Mouse (Mus musculus) neural tube, embryonic 12.5 days (tissue): Measurements from ENCODE around the gene Unkl. TPM values are rescaled to one million over a fixed set of nuclear protein-coding genes. Genes with fewer than 3 reads are reported as not detected.

ENCODE experiments used
- ATAC-seq: fragments of 200-750 bp; cut with Nextera tagmentation; 2 replicates; pipeline ENCODE4 v1.8.0; 2017; ENCODE audit warnings: low read depth, mild to moderate bottlenecking, moderate TSS enrichment, moderate library complexity; ENCODE audit not compliant: low FRiP score
- H3K27ac ChIP-seq: fragments of 300-500 bp; sonication (generic); 2 replicates; pipeline ENCODE4 v1.5.1; 2016
- H3K27me3 ChIP-seq: fragments of 300-500 bp; sonication (generic); replicated peaks from 2 replicates; pipeline ENCODE4 v1.6.1; 2016; ENCODE audit warnings: mild to moderate bottlenecking
- H3K36me3 ChIP-seq: fragments of 300-500 bp; sonication (generic); 2 replicates; pipeline ENCODE4 v1.6.1; 2016; ENCODE audit warnings: mild to moderate bottlenecking
- H3K4me1 ChIP-seq: fragments of 300-500 bp; sonication (generic); 2 replicates; pipeline ENCODE4 v1.6.1; 2016
- H3K4me2 ChIP-seq: fragments of 300-500 bp; sonication (generic); replicated peaks from 2 replicates; pipeline ENCODE4 v1.6.1; 2016; ENCODE audit warnings: mild to moderate bottlenecking
- H3K4me3 ChIP-seq: fragments of 300-500 bp; sonication (generic); 2 replicates; pipeline ENCODE4 v1.5.1; 2016
- H3K9ac ChIP-seq: fragments of 300-500 bp; sonication (generic); 2 replicates; pipeline ENCODE4 v1.6.1; 2016; ENCODE audit warnings: mild to moderate bottlenecking
- H3K9me3 ChIP-seq: fragments of 300-500 bp; sonication (generic); 2 replicates; pipeline ENCODE4 v1.6.1; 2016; ENCODE audit warnings: mild to moderate bottlenecking
- WGBS: fragments of 180-500 bp; shearing (Covaris S2); methylation state at CpG from one replicate; pipeline ENCODE4 v1.1.7; 2016; 5-methylcytosine and 5-hydroxymethylcytosine counted together
- polyA plus RNA-seq: library from polyadenylated mRNA; unstranded; fragments of >200 nt; fragmentation: Nextera tagmentation; extraction: Ambion mirVana; gene quantifications from 2 replicates; pipeline ENCODE4 v1.2.1, GENCODE M21; 2016

Unkl gene
- polyA plus RNA-seq, 1 experiment from 2014 or later = 9.4 TPM

DNA sequence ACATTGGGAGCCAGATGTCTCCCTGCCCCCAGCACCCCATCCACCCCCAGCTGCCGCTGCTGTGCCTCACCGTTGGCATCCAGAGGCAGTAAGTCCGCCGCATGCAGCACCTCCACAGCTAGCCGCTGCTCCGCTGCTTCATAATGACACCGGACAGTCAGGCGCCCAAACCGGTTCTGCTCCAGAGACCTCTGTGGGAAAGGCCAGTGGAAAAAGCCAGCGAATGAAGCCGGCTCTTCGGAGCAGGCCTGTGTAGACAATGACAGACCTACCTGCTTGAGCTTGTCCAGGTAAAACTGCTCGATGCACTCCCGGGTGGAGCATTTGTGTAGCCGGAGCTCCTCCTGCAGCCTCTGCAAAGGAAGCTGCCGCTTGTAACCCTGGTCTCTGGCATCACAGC, 56.0 kb downstream of the Unkl start:
- Histone ChIP-seq H3K4me1 (peaks cover 16% of the 10 kb centered on the region), H3K4me2 (no peak overlapping the region), H3K27ac (no peak overlapping the region), H3K36me3 (peaks cover 36% of the 10 kb centered on the region), H3K9me3 (no peaks in the 10 kb centered on the region), H3K9ac (no peak overlapping the region), H3K27me3 (no peaks in the 10 kb centered on the region; the same call in 1 of the 2 replicates), H3K4me3 (no peak overlapping the region)
- WGBS = 85% methylated on average over 16 of the region's 16 CpGs
- no peak for ATAC-seq

DNA sequence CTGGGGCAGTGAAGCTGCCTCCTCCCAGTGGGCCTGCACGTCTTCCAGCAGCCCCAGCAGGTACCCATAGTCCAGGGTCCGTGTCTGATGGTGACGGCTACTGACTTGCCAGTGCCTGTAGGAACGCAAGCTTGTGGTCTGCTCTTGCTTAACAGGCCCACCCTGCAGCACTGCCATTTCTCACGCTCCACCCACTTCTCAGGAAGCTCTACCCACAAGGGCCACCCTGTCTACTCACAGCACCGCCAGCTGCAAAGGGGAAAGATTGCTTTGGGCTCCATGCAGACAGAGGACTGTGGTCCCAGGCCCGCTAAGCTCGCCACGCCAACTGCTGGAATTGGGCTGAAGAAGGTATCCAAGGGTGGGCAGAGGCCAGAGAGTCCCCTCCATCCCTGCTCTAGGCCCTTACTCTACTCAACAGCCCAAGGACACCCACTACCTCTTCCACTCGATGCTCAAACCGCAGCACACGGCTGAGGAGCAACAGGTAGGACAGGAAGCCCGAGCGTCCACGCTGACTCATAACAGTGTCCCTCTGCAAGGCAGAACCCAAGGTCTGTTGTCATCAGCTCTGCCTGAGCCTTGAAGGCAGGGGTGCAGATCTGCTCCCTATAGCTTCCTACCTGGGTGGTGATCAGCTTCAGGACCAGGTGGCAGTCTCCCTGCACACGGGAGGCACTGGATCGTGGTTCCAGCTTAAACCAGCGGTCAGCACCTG, 60.0 kb downstream of the Unkl start:
- Histone ChIP-seq H3K4me2 (no peak overlapping the region), H3K9ac (no peak overlapping the region), H3K4me3 (no peak overlapping the region), H3K27ac (no peak overlapping the region), H3K9me3 (no peaks in the 10 kb centered on the region), H3K4me1 (0 out of 2 replicates have a peak, but pooled peaks cover 11% of the 10 kb centered on the region), H3K36me3 (peaks cover 26% of the 10 kb centered on the region), H3K27me3 (no peaks in the 10 kb centered on the region; the same call in 1 of the 2 replicates)
- ATAC-seq = no peak
- WGBS = 85% methylated on average over 18 of the region's 18 CpGs

DNA sequence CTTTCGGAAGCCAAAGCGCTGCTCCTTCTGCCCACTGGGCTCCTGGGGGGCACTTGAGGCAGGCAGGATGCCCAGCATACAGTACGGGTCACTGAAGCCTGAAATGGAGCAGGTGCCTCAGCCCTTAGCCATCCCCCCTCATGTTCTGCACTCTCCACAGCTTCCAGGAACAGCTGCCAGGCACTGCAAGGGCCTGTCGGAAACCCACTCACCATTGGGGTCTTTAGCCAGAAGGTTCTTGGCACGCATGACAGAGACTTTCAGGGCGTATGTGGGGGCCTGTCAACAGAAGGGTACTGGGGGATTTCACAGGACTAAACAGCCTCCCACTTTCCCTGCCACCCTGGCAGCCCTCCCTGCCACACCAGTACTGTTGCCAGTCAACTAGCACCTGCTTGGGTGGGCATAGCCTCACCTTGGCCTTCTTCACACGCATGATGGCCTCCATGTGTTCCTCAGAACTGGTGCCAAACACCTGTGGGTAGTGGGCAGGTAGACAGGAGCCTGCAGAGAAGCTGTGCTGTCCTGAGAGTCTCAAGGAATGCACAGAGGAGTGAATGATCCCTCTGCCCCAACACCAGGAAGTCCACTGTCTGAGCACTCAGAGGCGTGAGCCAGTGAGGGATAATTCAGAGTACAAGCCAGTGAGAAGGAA, 62.1 kb downstream of the Unkl start:
- no peak overlapping the region for H3K9ac ChIP-seq
- WGBS = 81% methylated on average over 8 of the region's 8 CpGs
- peaks cover 24% of the 10 kb centered on the region for H3K4me1 ChIP-seq
- no peak overlapping the region for H3K4me3 ChIP-seq
- H3K36me3 ChIP-seq = peaks cover 5% of the 10 kb centered on the region
- no peak for ATAC-seq
- no peak overlapping the region for H3K4me2 ChIP-seq
- H3K9me3 ChIP-seq = no peaks in the 10 kb centered on the region
- peaks cover 15% of the 10 kb centered on the region for H3K27me3 ChIP-seq
- H3K27ac ChIP-seq = no peak overlapping the region

DNA sequence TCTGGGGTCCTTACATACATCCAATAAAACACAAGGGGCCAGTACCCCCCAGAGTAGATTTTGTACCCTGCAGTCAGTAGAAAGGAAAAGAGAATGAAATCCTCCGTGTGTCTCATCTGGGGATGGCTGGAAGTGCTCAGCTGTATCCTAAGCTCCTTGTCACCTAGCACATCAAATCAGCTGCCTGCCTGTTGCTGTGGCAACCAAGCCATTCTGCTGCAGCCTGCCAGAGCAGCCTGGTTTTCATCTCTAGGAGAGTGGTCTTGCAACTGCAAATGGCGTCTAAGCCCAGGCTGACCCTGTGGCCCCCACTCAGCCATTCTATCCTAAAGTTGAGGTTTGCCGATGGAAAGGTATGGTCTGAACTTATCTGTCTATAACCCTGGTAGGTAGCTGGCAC, 64.4 kb downstream of the Unkl start:
- peaks cover 30% of the 10 kb centered on the region for H3K27me3 ChIP-seq
- no peak overlapping the region for H3K9ac ChIP-seq
- no peaks in the 10 kb centered on the region for H3K9me3 ChIP-seq
- H3K27ac ChIP-seq = no peak overlapping the region
- no peak overlapping the region for H3K4me3 ChIP-seq
- no peaks in the 10 kb centered on the region for H3K36me3 ChIP-seq
- ATAC-seq = no peak
- 29% methylated on average over 3 of the region's 3 CpGs for WGBS
- H3K4me2 ChIP-seq = no peak overlapping the region
- H3K4me1 ChIP-seq = peaks cover 36% of the 10 kb centered on the region

DNA sequence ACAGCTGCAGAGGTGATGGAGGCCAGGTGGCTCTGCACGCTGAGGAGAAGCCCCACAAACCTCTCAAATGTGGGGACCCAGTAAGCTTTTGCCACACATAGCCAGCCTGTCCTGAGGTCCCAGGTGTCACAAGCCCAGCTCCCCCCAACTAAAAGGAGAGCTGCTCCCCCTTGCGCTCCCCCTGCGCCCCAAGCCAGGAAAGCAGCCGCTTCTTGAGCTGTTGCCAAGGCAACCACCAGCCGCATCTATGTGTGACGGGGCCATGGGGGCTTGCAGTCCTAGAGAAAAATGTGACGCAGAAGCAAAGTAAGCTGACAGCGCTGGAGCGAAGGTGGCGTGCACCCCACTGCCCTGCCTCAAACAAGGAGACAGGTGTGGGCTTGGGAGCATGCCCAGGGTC, 65.6 kb downstream of the Unkl start:
- no peak; the same call in 1 of the 2 replicates for ATAC-seq
- Histone ChIP-seq H3K9me3 (no peaks in the 10 kb centered on the region), H3K4me1 (peaks cover 42% of the 10 kb centered on the region), H3K27ac (no peak overlapping the region), H3K27me3 (peaks cover 30% of the 10 kb centered on the region), H3K4me3 (no peak overlapping the region), H3K9ac (no peak overlapping the region), H3K4me2 (peak overlapping the region; percentile 41), H3K36me3 (peaks cover 2% of the 10 kb centered on the region; the same call in 1 of the 2 replicates)
- 20% methylated on average over 10 of the region's 10 CpGs for WGBS

DNA sequence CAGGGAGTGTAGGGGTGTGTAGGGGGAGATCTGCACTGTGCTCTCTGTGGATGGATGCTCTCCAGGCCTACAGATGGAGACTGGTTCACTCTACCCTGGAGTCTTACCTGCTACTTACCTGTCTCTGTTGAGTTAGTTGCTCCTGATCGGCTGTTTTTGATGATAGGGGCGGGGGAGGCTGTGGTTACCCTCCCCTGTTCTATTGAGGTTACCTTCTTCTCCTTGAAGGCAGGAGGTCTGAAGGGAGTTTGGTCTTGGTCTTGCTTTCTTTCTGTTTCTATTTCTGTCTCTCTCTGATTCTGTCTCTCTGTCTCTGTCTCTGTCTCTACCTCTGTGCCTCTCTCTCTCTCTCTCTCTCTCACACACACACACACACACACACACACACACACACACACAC, 66.9 kb downstream of the Unkl start:
- Histone ChIP-seq H3K4me2 (no peak overlapping the region), H3K9me3 (no peaks in the 10 kb centered on the region), H3K4me3 (no peak overlapping the region), H3K36me3 (peaks cover 14% of the 10 kb centered on the region), H3K27ac (no peak overlapping the region), H3K27me3 (peaks cover 30% of the 10 kb centered on the region), H3K4me1 (peaks cover 42% of the 10 kb centered on the region), H3K9ac (no peak overlapping the region)
- WGBS = 60% methylated on average over 2 of the region's 2 CpGs
- ATAC-seq = no peak

DNA sequence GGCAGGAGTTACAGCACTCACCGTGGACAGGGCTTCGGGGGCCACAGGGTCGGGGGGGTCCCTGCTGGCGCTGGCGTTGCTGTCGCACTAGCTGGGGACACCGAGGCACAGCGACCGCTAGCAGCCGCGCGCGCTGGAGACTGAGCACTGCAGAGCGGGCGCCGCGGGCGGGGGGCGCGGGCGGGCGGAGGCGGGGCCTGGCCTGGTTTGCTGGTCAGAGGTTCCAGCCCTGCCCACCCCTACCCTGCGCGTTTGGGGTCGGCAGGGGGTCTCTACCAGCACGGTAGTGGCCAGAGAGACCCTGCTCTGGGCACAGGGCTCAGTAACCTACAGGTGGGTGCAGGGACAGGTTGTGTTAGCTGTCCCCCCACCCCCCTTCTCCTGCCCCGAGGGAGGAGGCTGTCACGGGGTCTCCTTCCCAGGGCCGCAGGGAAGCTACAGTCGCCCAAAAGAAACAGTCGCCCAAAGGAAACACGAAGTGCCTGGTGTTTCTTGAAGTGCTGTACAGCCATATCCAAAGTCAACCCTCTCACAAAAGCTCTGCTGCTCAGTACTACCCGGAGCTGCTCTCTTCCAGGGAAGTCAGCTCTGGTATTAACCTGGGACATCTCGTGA, 68.0 kb downstream of the Unkl start, which contains the start of gene Baiap3:
Gene Baiap3, minus strand, starts transcription at position 225 of the 615 bp plus-strand sequence.
- Histone ChIP-seq H3K4me3 (peak within 1 kb of the TSS; percentile 21), H3K27ac (no peak within 1 kb of the TSS), H3K4me2 (peak within 1 kb of the TSS; percentile 59), H3K9me3 (no peaks in the 10 kb centered on the region), H3K27me3 (peaks cover 30% of the 10 kb centered on the region), H3K9ac (peak within 1 kb of the TSS; percentile 47; the same call in 1 of the 2 replicates), H3K4me1 (peaks cover 42% of the 10 kb centered on the region), H3K36me3 (peaks cover 16% of the 10 kb centered on the region)
- 4% methylated on average over 35 of the region's 35 CpGs for whole genome bisulfite sequencing
- 0 out of 2 replicates have a peak, but pooled peaks have one; percentile 21 for ATAC-seq

DNA sequence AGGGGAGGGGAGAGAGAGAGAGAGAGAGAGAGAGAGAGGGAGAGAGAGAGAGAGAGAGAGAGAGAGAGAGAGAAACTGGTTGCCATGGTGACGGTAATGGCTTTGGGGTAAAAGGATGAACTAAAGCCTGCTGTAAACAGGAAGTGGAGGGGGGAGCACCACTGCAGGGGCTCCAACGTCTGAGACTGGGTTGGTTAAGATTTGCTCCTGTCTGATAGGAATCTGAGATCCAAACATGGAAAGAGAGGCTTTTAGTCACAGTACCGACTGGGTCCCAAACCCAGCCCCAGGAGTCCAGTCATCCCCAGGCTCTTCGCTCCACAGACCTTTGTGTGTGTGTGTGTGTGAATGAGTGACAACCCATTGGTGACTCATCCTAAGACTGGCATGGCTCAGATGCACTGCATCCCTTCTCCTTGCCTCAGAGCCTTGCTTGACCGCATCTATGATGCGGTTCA, 69.6 kb downstream of the Unkl start:
- no peak for ATAC-seq
- WGBS = 58% methylated on average over 6 of the region's 6 CpGs
- Histone ChIP-seq H3K36me3 (peaks cover 22% of the 10 kb centered on the region), H3K9ac (no peak overlapping the region), H3K27me3 (peaks cover 30% of the 10 kb centered on the region), H3K9me3 (no peaks in the 10 kb centered on the region), H3K4me2 (no peak overlapping the region), H3K27ac (no peak overlapping the region), H3K4me3 (no peak overlapping the region), H3K4me1 (peaks cover 34% of the 10 kb centered on the region)

DNA sequence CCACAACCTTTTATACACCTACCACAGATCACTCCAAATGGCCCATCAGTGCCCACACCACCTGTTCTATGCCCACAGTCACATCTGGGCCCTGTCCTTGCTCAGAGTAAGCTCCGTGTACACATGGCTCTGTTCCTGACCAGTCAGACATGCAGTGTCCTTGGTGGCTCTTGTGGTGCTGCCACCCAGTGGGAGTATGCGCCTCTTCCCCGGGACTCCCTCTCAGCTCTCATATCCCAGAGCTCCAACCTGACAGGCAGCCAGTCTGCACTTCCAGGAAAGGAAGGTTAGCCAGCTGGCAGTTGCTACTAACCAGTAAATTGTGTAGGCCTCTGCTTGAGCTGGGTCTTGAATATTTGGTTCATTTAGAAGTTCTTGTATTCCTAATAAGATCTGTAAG, 76.3 kb downstream of the Unkl start:
- H3K4me1 ChIP-seq = 0 out of 2 replicates have a peak, but pooled peaks cover 3% of the 10 kb centered on the region
- no peak overlapping the region for H3K4me3 ChIP-seq
- H3K9ac ChIP-seq = no peak overlapping the region
- H3K4me2 ChIP-seq = no peak overlapping the region
- no peak for ATAC-seq
- H3K36me3 ChIP-seq = peaks cover 79% of the 10 kb centered on the region
- no peaks in the 10 kb centered on the region for H3K27me3 ChIP-seq
- H3K27ac ChIP-seq = no peak overlapping the region
- no peaks in the 10 kb centered on the region for H3K9me3 ChIP-seq
- 81% methylated on average over 3 of the region's 3 CpGs for WGBS

DNA sequence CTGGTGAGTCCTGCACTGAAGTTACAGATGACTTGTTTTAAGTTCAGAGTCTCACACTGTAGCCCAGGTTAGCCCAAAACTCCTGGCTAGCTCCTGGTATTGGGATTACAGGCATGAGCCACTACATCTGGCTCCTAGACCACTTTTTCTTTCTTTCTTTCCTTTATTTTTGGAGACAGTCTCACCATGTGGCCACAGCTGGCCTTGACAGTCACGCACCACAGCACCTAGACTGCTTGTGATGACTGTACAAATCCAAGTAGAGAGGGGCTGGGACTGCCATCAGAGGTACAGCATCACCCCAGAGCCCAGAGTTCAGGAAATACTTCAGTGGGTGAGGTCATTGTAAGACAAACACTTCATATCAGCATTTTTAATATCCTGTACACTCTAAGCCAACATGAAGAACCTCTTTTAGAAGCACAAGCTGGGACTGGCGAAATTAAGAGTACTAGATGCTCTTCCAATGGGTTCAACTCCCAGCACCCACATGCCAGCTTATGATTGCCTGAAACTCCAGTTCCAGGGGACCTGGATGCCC, 82.7 kb downstream of the Unkl start:
- WGBS = 88% methylated on average over 2 of the region's 2 CpGs
- H3K9ac ChIP-seq = peak overlapping the region; percentile 99; the same call in 1 of the 2 replicates
- H3K4me3 ChIP-seq = 0 out of 2 replicates have a peak overlapping the region, but pooled peaks have one; percentile 97
- peaks cover 44% of the 10 kb centered on the region for H3K36me3 ChIP-seq
- ATAC-seq = no peak
- no peak overlapping the region for H3K27ac ChIP-seq
- peaks cover 32% of the 10 kb centered on the region for H3K4me1 ChIP-seq
- peak overlapping the region; percentile 97 for H3K4me2 ChIP-seq
- H3K9me3 ChIP-seq = no peaks in the 10 kb centered on the region
- no peaks in the 10 kb centered on the region for H3K27me3 ChIP-seq

DNA sequence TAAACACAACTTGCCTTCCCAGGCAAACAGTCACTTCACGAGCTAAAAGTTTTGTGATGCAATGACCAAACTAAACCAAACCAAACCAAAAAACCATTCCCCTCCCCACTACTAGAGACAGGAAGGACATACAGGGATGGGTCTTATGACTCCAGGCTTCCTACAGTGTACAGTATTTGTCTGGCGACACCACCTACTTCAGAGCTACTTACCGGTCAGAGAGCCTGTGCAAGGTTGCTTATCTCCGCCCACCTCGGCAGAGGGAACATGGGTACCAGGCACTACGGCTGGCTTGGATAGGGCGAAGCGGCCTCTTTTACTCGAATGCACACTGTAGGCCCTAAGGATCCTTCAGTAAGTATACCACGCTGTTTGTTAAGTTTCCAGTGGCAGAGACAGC, 84.1 kb downstream of the Unkl start:
- H3K9ac ChIP-seq = peak overlapping the region; percentile 99
- no peak overlapping the region for H3K27ac ChIP-seq
- under 1% methylated on average over 10 of the region's 10 CpGs for WGBS
- no peaks in the 10 kb centered on the region for H3K9me3 ChIP-seq
- ATAC-seq = no peak
- peak overlapping the region; percentile 97 for H3K4me2 ChIP-seq
- peak overlapping the region; percentile 97 for H3K4me3 ChIP-seq
- no peaks in the 10 kb centered on the region for H3K27me3 ChIP-seq
- H3K4me1 ChIP-seq = peaks cover 32% of the 10 kb centered on the region
- H3K36me3 ChIP-seq = peaks cover 30% of the 10 kb centered on the region
